Mouse (Mus musculus) kidney, postnatal 4 days (tissue): ENCODE measurements at regions not wholly inside any gene's neighbourhood (a gene's known extent, or its start where the extent isn't known, plus 50 kb on each side); places are given as distances from the start of the nearest gene placed in this dataset.
A peak's percentile ranks its signal among the peaks of the same experiment; 100 is the strongest.

Experiments
- DNase-seq, 2 experiments: peaks; one replicate each; pipeline ENCODE4 v3.0.0; 2021; ENCODE audit warnings: mixed read lengths in 2 of 2

DNA sequence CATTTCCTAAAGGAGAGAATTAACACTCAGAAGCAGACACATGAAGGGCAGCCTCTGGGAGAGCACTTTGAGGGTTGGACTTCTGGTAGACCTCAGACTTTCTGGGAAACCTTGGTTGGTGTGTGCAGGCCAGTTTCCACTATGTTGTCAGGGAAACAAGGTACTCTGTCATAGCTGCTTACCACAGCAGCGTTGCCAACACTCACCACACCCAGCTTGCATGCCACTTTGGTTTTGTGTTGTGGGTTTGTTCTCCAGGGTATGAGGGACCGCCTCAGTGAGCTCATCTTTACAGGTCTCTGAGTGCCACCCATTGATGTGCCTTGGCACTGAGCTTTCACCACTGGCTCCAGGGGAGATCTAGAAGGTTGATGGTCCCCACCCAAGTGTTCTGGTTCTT is 62.8 kb upstream of the Ywhaq start:
- DNase-seq: no peak

- no peak for DNase-seq
These were observed 61.8 kb upstream of the Ywhaq start for GRCm38 (mm10) chr12:21479251-21479650.

- no peak for DNase-seq
These were observed 59.1 kb upstream of the Ywhaq start for GRCm38 (mm10) chr12:21476516-21476915.

GRCm38 (mm10) chr12:21472951-21473710 is 55.7 kb upstream of the Ywhaq start:
- no peak for DNase-seq

DNA sequence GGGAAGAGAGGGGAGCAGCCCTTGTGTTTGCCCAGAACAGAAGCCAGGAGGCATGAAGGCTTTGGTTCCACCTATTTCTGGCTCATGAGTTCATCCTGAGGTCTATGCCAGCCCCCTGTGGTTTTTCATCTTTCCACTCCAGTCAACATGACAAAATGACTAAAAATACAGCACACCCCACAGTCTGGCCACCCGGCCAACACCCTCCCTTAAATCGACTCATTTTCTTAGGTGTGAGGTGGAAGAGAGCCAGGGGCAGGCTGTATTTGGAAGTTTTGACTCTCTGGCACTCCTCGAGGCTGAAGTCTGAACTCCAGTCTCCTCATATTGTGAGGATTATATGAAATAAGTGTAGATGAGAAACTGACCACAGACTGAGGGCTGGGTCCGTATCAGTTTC is 55.0 kb upstream of the Ywhaq start:
- peak; percentile 33 for DNase-seq

GRCm38 (mm10) chr12:21471986-21472385 is 54.5 kb upstream of the Ywhaq start:
- DNase-seq: no peak

GRCm38 (mm10) chr12:21470286-21470685 is 52.8 kb upstream of the Ywhaq start:
- no peak for DNase-seq
